ENCODE assay signal across 18 mouse cellular contexts in the genomic region with DNA sequence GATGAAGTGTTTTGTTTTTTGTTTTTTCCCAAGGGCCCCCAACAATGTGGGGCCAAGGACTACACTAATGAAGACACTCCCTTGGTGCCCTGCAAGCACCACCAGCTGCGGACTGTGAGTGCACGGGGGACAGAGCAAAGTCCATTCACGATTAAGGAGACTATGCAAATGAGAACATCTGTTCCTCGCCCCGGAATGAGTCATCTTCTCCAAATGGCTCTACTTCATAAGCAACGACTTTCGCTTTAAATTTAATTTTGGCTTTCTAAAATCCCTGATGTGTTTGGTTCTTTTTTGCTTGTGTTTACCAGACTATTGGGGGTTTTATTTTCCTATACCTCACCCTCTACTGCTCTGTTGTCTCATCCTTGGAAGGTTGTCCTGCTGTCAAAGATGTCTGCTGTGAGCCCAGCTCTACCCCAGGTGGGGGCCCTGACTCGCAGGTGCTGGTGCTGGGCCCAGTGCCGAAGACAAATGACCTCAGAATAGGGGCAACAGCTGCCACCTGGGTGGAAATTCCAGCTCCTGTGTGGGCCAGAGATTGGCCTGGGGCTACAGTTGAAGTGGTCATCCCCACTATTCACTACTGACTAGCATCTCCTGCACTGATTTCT. TPM values are rescaled to one million over a fixed set of nuclear protein-coding genes. Genes with fewer than 3 reads are reported as not detected.
DNase-seq lines count a peak whose midpoint lies in the region; ATAC-seq and TF ChIP-seq lines count a peak whose summit lies in the region.
"Had no signal": no experiment of that assay in that cellular context is flagged by ENCODE, and none has a peak within 500 bp of the region (broad histone marks: within the 10 kb centered on the region; RNA-seq: fewer than 3 reads in every experiment).

No protein-coding gene starts in this region.

- no peak overlapping the region for H3K4me3 ChIP-seq in layer of hippocampus, adult 2 months
- H3K4me3 ChIP-seq in cortical plate, adult 2 months (ENCODE audit: insufficient read depth, low read length) = no peak overlapping the region
- no peak overlapping the region for H3K4me3 ChIP-seq in midbrain, embryonic 15.5 days
- no peak overlapping the region for H3K4me3 ChIP-seq in thymus, adult 2 months (ENCODE audit: control insufficient read depth, insufficient read depth, low read length)
- H3K4me3 ChIP-seq: heart, embryonic 13.5 days; hindbrain, embryonic 13.5 days; kidney, embryonic 15.5 days; neural tube, embryonic 13.5 days had no signal

- no peaks in the 10 kb centered on the region for H3K27me3 ChIP-seq in midbrain, embryonic 15.5 days (replicated peaks)
- H3K27me3 ChIP-seq in thymus, adult 2 months (ENCODE audit: control insufficient read depth, insufficient read depth, low read length) = no peaks in the 10 kb centered on the region
- H3K27me3 ChIP-seq: hindbrain, embryonic 13.5 days; kidney, embryonic 15.5 days; neural tube, embryonic 13.5 days had no signal

- ATAC-seq in midbrain, embryonic 15.5 days (replicated peaks) = no peak
- ATAC-seq: forebrain, embryonic 16.5 days had no signal

- H3K9ac ChIP-seq in midbrain, embryonic 15.5 days = no peak overlapping the region
- H3K9ac ChIP-seq: heart, embryonic 13.5 days; hindbrain, embryonic 13.5 days; kidney, embryonic 15.5 days; lung, embryonic 14.5 days; neural tube, embryonic 13.5 days had no signal

- TF ChIP-seq CTCF in layer of hippocampus, adult 2 months (conservative IDR thresholded peaks at IDR 0.05) = no peak
- TF ChIP-seq CTCF in cortical plate, adult 2 months (IDR thresholded peaks at IDR 0.05; ENCODE audit: extremely low read depth, insufficient read depth, low read length) = no peak
- TF ChIP-seq CTCF in thymus, adult 2 months (IDR thresholded peaks at IDR 0.05; ENCODE audit: borderline replicate concordance, control insufficient read depth, extremely low read depth, insufficient read depth, low read length, poor library complexity) = no peak

- no peaks in the 10 kb centered on the region for H3K9me3 ChIP-seq in midbrain, embryonic 15.5 days
- H3K9me3 ChIP-seq: heart, embryonic 13.5 days; hindbrain, embryonic 13.5 days; kidney, embryonic 15.5 days; neural tube, embryonic 13.5 days had no signal

- WGBS in midbrain, embryonic 15.5 days = 38% methylated on average over 9 of the region's 9 CpGs
- WGBS in thymus, adult 2 months = 71% methylated on average over 9 of the region's 9 CpGs

- no peak for TF ChIP-seq POLR2A in cortical plate, adult 2 months (IDR thresholded peaks at IDR 0.05; ENCODE audit: extremely low read depth, insufficient read depth, low read length)
- TF ChIP-seq POLR2A in thymus, adult 2 months (IDR thresholded peaks at IDR 0.05; ENCODE audit: control insufficient read depth, extremely low read depth, insufficient read depth, low read length, poor library complexity) = no peak

- H3K4me2 ChIP-seq in midbrain, embryonic 15.5 days = no peak overlapping the region
- H3K4me2 ChIP-seq: heart, embryonic 13.5 days; hindbrain, embryonic 13.5 days; kidney, embryonic 15.5 days; lung, embryonic 14.5 days; neural tube, embryonic 13.5 days had no signal

- H3K27ac ChIP-seq in layer of hippocampus, adult 2 months = peak overlapping the region; percentile 54
- H3K27ac ChIP-seq in cortical plate, adult 2 months (ENCODE audit: insufficient read depth, low read length) = peak overlapping the region; percentile 54
- H3K27ac ChIP-seq in midbrain, embryonic 15.5 days = no peak overlapping the region
- H3K27ac ChIP-seq in thymus, adult 2 months (ENCODE audit: control insufficient read depth, insufficient read depth, low read length) = no peak overlapping the region
- H3K27ac ChIP-seq: heart, embryonic 13.5 days; hindbrain, embryonic 13.5 days; kidney, embryonic 15.5 days; neural tube, embryonic 13.5 days had no signal

- H3K36me3 ChIP-seq in midbrain, embryonic 15.5 days (replicated peaks) = no peaks in the 10 kb centered on the region
- H3K36me3 ChIP-seq in thymus, adult 2 months (ENCODE audit: control insufficient read depth, insufficient read depth, low read length) = no peaks in the 10 kb centered on the region
- H3K36me3 ChIP-seq: heart, embryonic 13.5 days; hindbrain, embryonic 13.5 days; kidney, embryonic 15.5 days; neural tube, embryonic 13.5 days had no signal

- intact Hi-C loops in left cerebral cortex, postnatal 36 days (cut with DNase I) = no loop called here

- peak in 1 of 2 experiments; percentile 47 for DNase-seq in layer of hippocampus, adult 2 months (ENCODE audit: low spot score in 2 of 2)
- no peak for DNase-seq in layer of hippocampus, postnatal 36 days
- DNase-seq in ES-CJ7 (ENCODE audit: low read depth, low spot score) = peak; percentile 26
- DNase-seq in left cerebral cortex, postnatal 36 days (ENCODE audit: low spot score in 2 of 2) = peak; percentile 46 to 55
- DNase-seq in adrenal gland, adult (ENCODE audit: inconsistent age in 2 of 2, low spot score in 1 of 2) = no peak
- no peak for DNase-seq in thymus, adult 2 months
- DNase-seq: adrenal gland, postnatal 14 days; cerebellum, postnatal 36 days; gastrocnemius, postnatal 14 days; lung, embryonic 14.5 days had no signal

- H3K4me1 ChIP-seq in cortical plate, adult 2 months (ENCODE audit: control insufficient read depth, insufficient read depth, low read length) = peaks cover 5% of the 10 kb centered on the region
- H3K4me1 ChIP-seq in midbrain, embryonic 15.5 days = no peaks in the 10 kb centered on the region
- H3K4me1 ChIP-seq in thymus, adult 2 months (replicated peaks; ENCODE audit: control insufficient read depth, insufficient read depth, low read length) = no peaks in the 10 kb centered on the region
- H3K4me1 ChIP-seq: heart, embryonic 13.5 days; kidney, embryonic 15.5 days; neural tube, embryonic 13.5 days had no signal

RNA-seq across cellular contexts. Expression of a gene that starts 14.0 kb away (rescaled TPM):
- total RNA-seq in layer of hippocampus, adult 2 months (2021) = 100 to 1,000 TPM in 1 of 2 experiments, 10 to 100 TPM in 1; 96.7 to 106 TPM
- 100 to 1,000 TPM; 106 to 108 TPM for total RNA-seq in layer of hippocampus, postnatal 36 days (2021)
- 82.8 and 85.2 TPM in 2 replicates for polyA plus RNA-seq in cortical plate, adult 2 months (2012; rRNA removed)
- 100 to 1,000 TPM; 120 to 122 TPM for total RNA-seq in left cerebral cortex, postnatal 36 days (2021)
- polyA plus RNA-seq in midbrain, embryonic 15.5 days (2015; fragmentation: Nextera tagmentation; extraction: Ambion mirVana) = 86.2 and 96.0 TPM in 2 replicates
- 0.42 and 0.58 TPM in 2 replicates for polyA plus RNA-seq in thymus, adult 2 months (2012; rRNA removed)
- polyA plus RNA-seq: liver, adult 2 months had no signal

Comparison
In these comparisons a context has a peak if more than half of its experiments do, and no peak if none do; other contexts are left out.
1. DNase-seq: peak in ES-CJ7 (single experiment) and left cerebral cortex, postnatal 36 days (2 of 2); none in layer of hippocampus, postnatal 36 days (0 of 2), adrenal gland, adult (0 of 2) and thymus, adult 2 months (single experiment).
2. H3K27ac ChIP-seq: peak in layer of hippocampus, adult 2 months (single experiment) and cortical plate, adult 2 months (single experiment); none in midbrain, embryonic 15.5 days (single experiment) and thymus, adult 2 months (single experiment).